ENCODE assay signal across 12 mouse cellular contexts in genomic region chr4:136711985-136712768, GRCm38 (mm10).
DNase-seq lines count a peak whose midpoint lies in the region; ATAC-seq and TF ChIP-seq lines count a peak whose summit lies in the region.
"Had no signal": no experiment of that assay in that cellular context is flagged by ENCODE, and none has a peak within 500 bp of the region (broad histone marks: within the 10 kb centered on the region; RNA-seq: fewer than 3 reads in every experiment).

No protein-coding gene starts in this region.

- H3K27me3 ChIP-seq in thymus, adult 2 months (ENCODE audit: control insufficient read depth, insufficient read depth, low read length), result no peaks in the 10 kb centered on the region
- H3K27me3 ChIP-seq in kidney, adult 2 months (replicated peaks; ENCODE audit: control insufficient read depth, insufficient read depth, low read length), result no peaks in the 10 kb centered on the region

- no peak overlapping the region for H3K4me3 ChIP-seq in thymus, adult 2 months (ENCODE audit: control insufficient read depth, insufficient read depth, low read length)
- no peak overlapping the region for H3K4me3 ChIP-seq in kidney, adult 2 months (ENCODE audit: insufficient read depth, low read depth, low read length)
- H3K4me3 ChIP-seq: left cerebral cortex, adult 2 months had no signal

- no peak overlapping the region; the same call in 1 of the 2 replicates for H3K27ac ChIP-seq in thymus, adult 2 months (ENCODE audit: control insufficient read depth, insufficient read depth, low read length)
- no peak overlapping the region for H3K27ac ChIP-seq in kidney, adult 2 months (ENCODE audit: insufficient read depth, low read depth, low read length)
- H3K27ac ChIP-seq: left cerebral cortex, adult 2 months had no signal

- peaks cover 22% of the 10 kb centered on the region for H3K4me1 ChIP-seq in thymus, adult 2 months (replicated peaks; ENCODE audit: control insufficient read depth, insufficient read depth, low read length)
- no peaks in the 10 kb centered on the region for H3K4me1 ChIP-seq in kidney, adult 2 months (ENCODE audit: control insufficient read depth, insufficient read depth, low read length)

- no peak for TF ChIP-seq CTCF in thymus, adult 2 months (IDR thresholded peaks at IDR 0.05; ENCODE audit: borderline replicate concordance, control insufficient read depth, extremely low read depth, insufficient read depth, low read length, poor library complexity)
- no peak for TF ChIP-seq CTCF in kidney, adult 2 months (conservative IDR thresholded peaks at IDR 0.05; ENCODE audit: insufficient read depth, insufficient read length, low read depth, low read length)

- H3K36me3 ChIP-seq in thymus, adult 2 months (ENCODE audit: control insufficient read depth, insufficient read depth, low read length), result no peaks in the 10 kb centered on the region
- no peaks in the 10 kb centered on the region for H3K36me3 ChIP-seq in kidney, adult 2 months (ENCODE audit: control insufficient read depth, insufficient read depth, low read length)

- WGBS in thymus, adult 2 months, result 10% methylated on average over 20 of the region's 20 CpGs
- 57% methylated on average over 20 of the region's 20 CpGs for WGBS in kidney, adult 2 months

- DNase-seq in CD4-positive, CD25-positive, alpha-beta regulatory T cell, adult 2 months (ENCODE audit: low read depth, low spot score), result peak; percentile 8
- peak; percentile 13 for DNase-seq in thymus, adult 2 months
- DNase-seq in thymus, postnatal 10 days (ENCODE audit: low spot score in 2 of 2), result no peak
- no peak for DNase-seq in right cerebral cortex, postnatal 36 days (ENCODE audit: low spot score in 2 of 2)
- DNase-seq in adipocyte (ENCODE audit: low spot score), result no peak
- no peak for DNase-seq in kidney, adult 2 months
- DNase-seq: cerebellum, adult 11 months; heart, adult 18-20 months; heart, postnatal 10 days had no signal

- no peak for TF ChIP-seq POLR2A in thymus, adult 2 months (IDR thresholded peaks at IDR 0.05; ENCODE audit: control insufficient read depth, extremely low read depth, insufficient read depth, low read length, poor library complexity)
- TF ChIP-seq POLR2A in kidney, adult 2 months (IDR thresholded peaks at IDR 0.05; ENCODE audit: low read depth, low read length), result no peak

- ATAC-seq in CD4-positive, CD25-positive, alpha-beta regulatory T cell, adult 4 months, result no peak
- peak; percentile 40; the same call in 1 of the 2 replicates for ATAC-seq in megakaryocyte, adult 5-6 weeks (ENCODE audit: poor library complexity, severe bottlenecking)

Comparison
In these comparisons a context has a peak if more than half of its experiments do, and no peak if none do; other contexts are left out.
1. DNase-seq: peak in CD4-positive, CD25-positive, alpha-beta regulatory T cell, adult 2 months (single experiment) and thymus, adult 2 months (single experiment); none in thymus, postnatal 10 days (0 of 2), right cerebral cortex, postnatal 36 days (0 of 2), adipocyte (single experiment) and kidney, adult 2 months (single experiment).